Mouse (Mus musculus) liver, embryonic 11.5 days (tissue): ENCODE measurements around the gene Gm44965. TPM values are rescaled to one million over a fixed set of nuclear protein-coding genes. Genes with fewer than 3 reads are reported as not detected.
"Not testable (repeated sequence)": the region's sequence is repeated elsewhere in the genome, so short reads cannot be mapped to it uniquely, and the experiment has no call there.

ENCODE experiments used
- ATAC-seq: fragments of 200-750 bp; cut with Nextera tagmentation; replicated peaks from 2 replicates; pipeline ENCODE4 v1.8.0; 2017; ENCODE audit warnings: moderate number of reproducible peaks, mild to moderate bottlenecking, moderate TSS enrichment, moderate library complexity; ENCODE audit not compliant: low FRiP score
- DNase-seq: peaks from one replicate; pipeline ENCODE4 v3.0.0-alpha.2; 2017; ENCODE audit warnings: low spot score
- H3K27ac ChIP-seq: fragments of 300-500 bp; sonication (generic); 2 replicates; pipeline ENCODE4 v1.5.1; 2014; ENCODE audit warnings: mild to moderate bottlenecking, low read depth, low read length, control low read depth
- H3K27me3 ChIP-seq: fragments of 300-500 bp; sonication (generic); replicated peaks from 2 replicates; pipeline ENCODE4 v1.6.1; 2014; ENCODE audit warnings: low read length, mixed read lengths; ENCODE audit not compliant: control insufficient read depth, insufficient read depth
- H3K36me3 ChIP-seq: fragments of 300-500 bp; sonication (generic); 2 replicates; pipeline ENCODE4 v1.6.1; 2014; ENCODE audit warnings: mild to moderate bottlenecking, low read length, moderate library complexity, mixed read lengths; ENCODE audit not compliant: control insufficient read depth, insufficient read depth
- H3K4me1 ChIP-seq: fragments of 300-500 bp; sonication (generic); replicated peaks from 2 replicates; pipeline ENCODE4 v1.6.1; 2014; ENCODE audit warnings: low read length, mixed read lengths; ENCODE audit not compliant: control insufficient read depth, insufficient read depth
- H3K4me2 ChIP-seq: fragments of 300-500 bp; sonication (generic); 2 replicates; pipeline ENCODE4 v1.6.1; 2014; ENCODE audit warnings: mild to moderate bottlenecking, control low read depth, moderate library complexity
- H3K4me3 ChIP-seq: fragments of 300-500 bp; sonication (generic); 2 replicates; pipeline ENCODE4 v1.5.1; 2014; ENCODE audit warnings: low read depth, low read length, control low read depth
- H3K9ac ChIP-seq: fragments of 300-500 bp; sonication (generic); 2 replicates; pipeline ENCODE4 v1.6.1; 2014; ENCODE audit warnings: low read depth, low read length, control low read depth
- H3K9me3 ChIP-seq: fragments of 300-500 bp; sonication (generic); 2 replicates; pipeline ENCODE4 v1.6.1; 2016; ENCODE audit warnings: low read length, inconsistent platforms, mixed read lengths; ENCODE audit not compliant: control insufficient read depth
- WGBS: fragments of 180-500 bp; shearing (Covaris S2); extraction: QIAGEN DNeasy Blood & Tissue Kit; methylation state at CpG from one replicate; pipeline ENCODE4 v1.1.7; 2014; 5-methylcytosine and 5-hydroxymethylcytosine counted together
- polyA plus RNA-seq: library from polyadenylated mRNA; unstranded; fragments of >200 nt; fragmentation: Nextera tagmentation; extraction: Ambion mirVana; gene quantifications from 2 replicates; pipeline ENCODE4 v1.2.1, GENCODE M21; 2014

The Gm44965 gene
- polyA plus RNA-seq, 1 experiment from 2014 or later: not detected

- WGBS: 72% methylated on average over 2 of the region's 2 CpGs
- no peaks in the 10 kb centered on the region for H3K36me3 ChIP-seq
- ATAC-seq: no peak
- no peak overlapping the region for H3K27ac ChIP-seq
- H3K4me2 ChIP-seq: no peak overlapping the region
- H3K4me3 ChIP-seq: no peak overlapping the region
- no peaks in the 10 kb centered on the region for H3K4me1 ChIP-seq
- H3K9me3 ChIP-seq: no peaks in the 10 kb centered on the region
- DNase-seq: no peak
- no peak overlapping the region for H3K9ac ChIP-seq
- H3K27me3 ChIP-seq: no peaks in the 10 kb centered on the region
Observed at GRCm38 (mm10) chr6:48608124-48608523, 14.4 kb downstream of the Gm44965 start.

- 55% methylated on average over 7 of the region's 7 CpGs for WGBS
- H3K9ac ChIP-seq: no peak overlapping the region
- H3K4me2 ChIP-seq: no peak overlapping the region
Observed at GRCm38 (mm10) chr6:48609512-48609911, 15.8 kb downstream of the Gm44965 start.

GRCm38 (mm10) chr6:48610657-48611056, 16.9 kb downstream of the Gm44965 start:
- 82% methylated on average over 3 of the region's 3 CpGs for WGBS
- no peaks in the 10 kb centered on the region for H3K4me1 ChIP-seq
- H3K27me3 ChIP-seq: no peaks in the 10 kb centered on the region
- no peak for DNase-seq
- H3K4me3 ChIP-seq: no peak overlapping the region
- no peak for ATAC-seq
- no peak overlapping the region for H3K9ac ChIP-seq
- peaks cover 4% of the 10 kb centered on the region; the same call in 1 of the 2 replicates for H3K36me3 ChIP-seq
- no peaks in the 10 kb centered on the region for H3K9me3 ChIP-seq
- no peak overlapping the region for H3K4me2 ChIP-seq
- no peak overlapping the region for H3K27ac ChIP-seq

More at GRCm38 (mm10) chr6:48609512-48609911, 15.8 kb downstream of the Gm44965 start:
- peak; percentile 57 for ATAC-seq
- no peak overlapping the region for H3K4me3 ChIP-seq
- no peaks in the 10 kb centered on the region for H3K9me3 ChIP-seq
- no peak for DNase-seq
- peaks cover 4% of the 10 kb centered on the region; the same call in 1 of the 2 replicates for H3K36me3 ChIP-seq
- H3K27ac ChIP-seq: no peak overlapping the region
- no peaks in the 10 kb centered on the region for H3K4me1 ChIP-seq
- H3K27me3 ChIP-seq: no peaks in the 10 kb centered on the region

- no peak overlapping the region for H3K4me3 ChIP-seq
- no peaks in the 10 kb centered on the region for H3K4me1 ChIP-seq
- no peak for ATAC-seq
- no peak overlapping the region for H3K9ac ChIP-seq
- no peak overlapping the region for H3K4me2 ChIP-seq
- H3K27ac ChIP-seq: no peak overlapping the region
- no peak for DNase-seq
- peaks cover 4% of the 10 kb centered on the region; the same call in 1 of the 2 replicates for H3K36me3 ChIP-seq
- 83% methylated on average over 4 of the region's 4 CpGs for WGBS
- no peaks in the 10 kb centered on the region for H3K27me3 ChIP-seq
- no peaks in the 10 kb centered on the region for H3K9me3 ChIP-seq
Observed at GRCm38 (mm10) chr6:48613464-48613863, 19.7 kb downstream of the Gm44965 start.

GRCm38 (mm10) chr6:48614756-48615155, 21.0 kb downstream of the Gm44965 start:
- no peak overlapping the region for H3K4me3 ChIP-seq
- no peaks in the 10 kb centered on the region for H3K4me1 ChIP-seq
- no peak overlapping the region for H3K4me2 ChIP-seq
- ATAC-seq: no peak
- H3K27ac ChIP-seq: no peak overlapping the region
- no peaks in the 10 kb centered on the region for H3K9me3 ChIP-seq
- H3K36me3 ChIP-seq: peaks cover 9% of the 10 kb centered on the region
- no peaks in the 10 kb centered on the region for H3K27me3 ChIP-seq
- no peak for DNase-seq
- 80% methylated on average over 5 of the region's 5 CpGs for WGBS
- H3K9ac ChIP-seq: no peak overlapping the region

GRCm38 (mm10) chr6:48620031-48620430, 26.3 kb downstream of the Gm44965 start:
- Histone ChIP-seq H3K27ac (no peak overlapping the region), H3K9ac (no peak overlapping the region), H3K4me1 (no peaks in the 10 kb centered on the region)

GRCm38 (mm10) chr6:48622186-48622843, 28.6 kb downstream of the Gm44965 start:
- H3K9me3 ChIP-seq, H3K4me3 ChIP-seq, H3K27ac ChIP-seq, H3K4me2 ChIP-seq, H3K9ac ChIP-seq, H3K27me3 ChIP-seq, DNase-seq, H3K4me1 ChIP-seq, ATAC-seq: not testable (repeated sequence)
- WGBS: 83% methylated on average over 8 of the region's 8 CpGs
- H3K36me3 ChIP-seq: peaks cover 11% of the 10 kb centered on the region

More at GRCm38 (mm10) chr6:48620031-48620430, 26.3 kb downstream of the Gm44965 start:
- no peak for DNase-seq
- no peak overlapping the region for H3K4me3 ChIP-seq
- WGBS: 89% methylated on average over 30 of the region's 30 CpGs
- ATAC-seq: no peak
- H3K36me3 ChIP-seq: peaks cover 11% of the 10 kb centered on the region
- H3K27me3 ChIP-seq: no peaks in the 10 kb centered on the region
- no peak overlapping the region for H3K4me2 ChIP-seq
- H3K9me3 ChIP-seq: no peaks in the 10 kb centered on the region

- 29% methylated on average over 1 of the region's 1 CpGs for WGBS
- peaks cover 11% of the 10 kb centered on the region for H3K36me3 ChIP-seq
- no peak overlapping the region for H3K4me2 ChIP-seq
- ATAC-seq: no peak
- no peaks in the 10 kb centered on the region for H3K9me3 ChIP-seq
- no peak overlapping the region for H3K9ac ChIP-seq
- H3K4me3 ChIP-seq: no peak overlapping the region
- no peak overlapping the region for H3K27ac ChIP-seq
- peaks cover 12% of the 10 kb centered on the region for H3K27me3 ChIP-seq
- H3K4me1 ChIP-seq: no peaks in the 10 kb centered on the region
- no peak for DNase-seq
Observed at GRCm38 (mm10) chr6:48623460-48623859, 29.7 kb downstream of the Gm44965 start.

GRCm38 (mm10) chr6:48626464-48626863, 32.7 kb downstream of the Gm44965 start, which contains the start of gene AI854703:
Gene AI854703, plus strand, starts transcription at chr6:48626764.
- Histone ChIP-seq H3K4me1 (no peaks in the 10 kb centered on the region; the same call in 1 of the 2 replicates), H3K4me3 (peak within 1 kb of the TSS; percentile 45), H3K36me3 (no peaks in the 10 kb centered on the region), H3K4me2 (peak within 1 kb of the TSS; percentile 72), H3K27me3 (peaks cover 28% of the 10 kb centered on the region), H3K9ac (0 out of 2 replicates have a peak within 1 kb of the TSS, but pooled peaks have one; percentile 27), H3K9me3 (no peaks in the 10 kb centered on the region), H3K27ac (no peak within 1 kb of the TSS)
- DNase-seq (no peak), ATAC-seq (no peak)
- 41% methylated on average over 8 of the region's 8 CpGs for WGBS
